ENCODE assay signal across 14 mouse cellular contexts in the genomic region with DNA sequence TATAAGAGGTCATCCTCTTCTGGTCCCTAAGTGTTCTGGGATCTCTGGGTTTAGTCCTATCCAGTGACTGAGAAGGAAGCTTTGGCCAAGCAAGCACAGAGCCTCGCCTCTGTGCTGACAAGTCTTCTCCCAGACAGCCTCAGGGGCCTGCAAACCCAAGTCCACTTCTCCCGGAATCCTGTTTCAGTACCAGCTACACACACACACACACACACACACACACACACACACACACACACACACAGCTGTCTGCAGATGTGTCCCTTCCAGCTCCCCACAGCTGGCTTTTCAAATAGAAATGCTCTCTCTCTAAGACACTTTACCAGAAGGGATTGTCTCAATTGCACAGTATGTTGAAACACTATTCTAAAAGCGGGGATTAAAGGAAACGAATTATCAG.
DNase-seq lines count a peak whose midpoint lies in the region; ATAC-seq and TF ChIP-seq lines count a peak whose summit lies in the region.
"Had no signal": no experiment of that assay in that cellular context is flagged by ENCODE, and none has a peak within 500 bp of the region (broad histone marks: within the 10 kb centered on the region; RNA-seq: fewer than 3 reads in every experiment).

No protein-coding gene starts in this region.

- H3K27me3 ChIP-seq in cerebellum, adult 2 months (ENCODE audit: control insufficient read depth, insufficient read depth, low read length): no peaks in the 10 kb centered on the region; the same call in 1 of the 2 replicates
- H3K27me3 ChIP-seq: forebrain, embryonic 13.5 days had no signal

- H3K4me3 ChIP-seq in cerebellum, adult 2 months (replicated peaks; ENCODE audit: insufficient read depth, low read depth, low read length): no peak overlapping the region
- H3K4me3 ChIP-seq: forebrain, embryonic 13.5 days; myocyte had no signal

- no peaks in the 10 kb centered on the region for H3K4me1 ChIP-seq in cerebellum, adult 2 months (ENCODE audit: control insufficient read depth, insufficient read depth, low read length)
- H3K4me1 ChIP-seq: forebrain, embryonic 13.5 days had no signal

- no peak for TF ChIP-seq CTCF in cerebellum, adult 2 months (IDR thresholded peaks at IDR 0.05; ENCODE audit: borderline replicate concordance, insufficient read depth, low read depth, low read length)

- WGBS in cerebellum, adult 2 months: 90% methylated on average over 4 of the region's 4 CpGs

- peak; percentile 56 for DNase-seq in lung, postnatal 10 days
- DNase-seq in lung, postnatal 25 days (ENCODE audit: low spot score): no peak
- DNase-seq in gastrocnemius, postnatal 10 days: peak; percentile 31
- DNase-seq in heart, postnatal 4 days: peak; percentile 43
- no peak for DNase-seq in yolk sac, embryonic 10.5 days (ENCODE audit: low spot score)
- DNase-seq in cerebellum, adult 2 months: no peak
- DNase-seq: adrenal gland, adult 2 months; cerebellum, adult 8-10 months; kidney, postnatal 14 days; lung, embryonic 14.5 days; thymus, adult 2 months had no signal

- no peak for TF ChIP-seq POLR2A in cerebellum, adult 2 months (IDR thresholded peaks at IDR 0.05; ENCODE audit: borderline replicate concordance, insufficient read depth, low read length)

- no peak overlapping the region for H3K27ac ChIP-seq in cerebellum, adult 2 months (ENCODE audit: insufficient read depth, low read length)
- H3K27ac ChIP-seq: forebrain, embryonic 13.5 days had no signal

- no peak for ATAC-seq in megakaryocyte, adult 5-6 weeks (ENCODE audit: poor library complexity, severe bottlenecking)
- ATAC-seq: forebrain, embryonic 13.5 days had no signal

Comparison
In these comparisons a context has a peak if more than half of its experiments do, and no peak if none do; other contexts are left out.
1. DNase-seq: peak in lung, postnatal 10 days (single experiment), gastrocnemius, postnatal 10 days (single experiment) and heart, postnatal 4 days (single experiment); none in lung, postnatal 25 days (single experiment), yolk sac, embryonic 10.5 days (single experiment) and cerebellum, adult 2 months (0 of 2).